28 mouse cellular contexts compared by ENCODE assay signal in genomic region chr13:114530171-114530774, GRCm38 (mm10).
DNase-seq lines count a peak whose midpoint lies in the region; ATAC-seq and TF ChIP-seq lines count a peak whose summit lies in the region.
"Had no signal": no experiment of that assay in that cellular context is flagged by ENCODE, and none has a peak within 500 bp of the region (broad histone marks: within the 10 kb centered on the region; RNA-seq: fewer than 3 reads in every experiment).

No protein-coding gene starts in this region.

- peaks cover 5% of the 10 kb centered on the region; the same call in 1 of the 2 replicates for H3K4me1 ChIP-seq in midbrain, embryonic 14.5 days (ENCODE audit: control insufficient read depth, insufficient read depth, low read length)
- H3K4me1 ChIP-seq in midbrain, postnatal 0 days (ENCODE audit: insufficient read depth, low read length), result no peaks in the 10 kb centered on the region
- peaks cover 12% of the 10 kb centered on the region; the same call in 1 of the 2 replicates for H3K4me1 ChIP-seq in forebrain, embryonic 15.5 days
- H3K4me1 ChIP-seq: hindbrain, embryonic 15.5 days had no signal

- peak overlapping the region; percentile 23; the same call in 1 of the 2 replicates for H3K4me2 ChIP-seq in midbrain, embryonic 14.5 days (ENCODE audit: low read length)
- peak overlapping the region; percentile 30; the same call in 1 of the 2 replicates for H3K4me2 ChIP-seq in midbrain, postnatal 0 days (ENCODE audit: low read depth, low read length, poor library complexity, severe bottlenecking)
- H3K4me2 ChIP-seq in forebrain, embryonic 15.5 days (replicated peaks), result no peak overlapping the region
- H3K4me2 ChIP-seq: embryonic facial prominence, embryonic 13.5 days; forebrain, embryonic 12.5 days; heart, embryonic 11.5 days; hindbrain, embryonic 12.5 days; hindbrain, embryonic 15.5 days had no signal

- no peak overlapping the region for H3K4me3 ChIP-seq in midbrain, embryonic 14.5 days (replicated peaks; ENCODE audit: low read depth, low read length)
- H3K4me3 ChIP-seq in midbrain, postnatal 0 days (ENCODE audit: low read depth, low read length), result peak overlapping the region; percentile 22; the same call in 1 of the 2 replicates
- H3K4me3 ChIP-seq in forebrain, embryonic 15.5 days, result no peak overlapping the region
- H3K4me3 ChIP-seq: embryonic facial prominence, embryonic 10.5 days; embryonic facial prominence, embryonic 13.5 days; erythroblast, embryonic 14.5 days; forebrain, embryonic 12.5 days; gastrocnemius, adult 2 months; hindbrain, embryonic 12.5 days; hindbrain, embryonic 15.5 days had no signal

- peak; percentile 1 for DNase-seq in retina, embryonic 14.5 days (ENCODE audit: low spot score)
- no peak for DNase-seq in retina, postnatal 1 day
- DNase-seq in midbrain, embryonic 14.5 days, result peak; percentile 59
- no peak for DNase-seq in midbrain, postnatal 0 days (ENCODE audit: low spot score)
- no peak for DNase-seq in gastrocnemius, adult 18-20 months (ENCODE audit: low spot score)
- DNase-seq: adrenal gland, postnatal 10 days; adrenal gland, postnatal 36 days; B cell, adult 2 months; cerebellum, adult 11 months; cerebellum, adult 8-10 months; cerebellum, postnatal 10 days; cerebellum, postnatal 36 days; embryo, embryonic 11 days; gastrocnemius, adult 2 months; gastrocnemius, postnatal 14 days; heart, adult 11 months had no signal

- WGBS in midbrain, embryonic 14.5 days, result 36% methylated on average over 11 of the region's 11 CpGs
- WGBS in midbrain, postnatal 0 days, result 42% methylated on average over 11 of the region's 11 CpGs
- WGBS in forebrain, embryonic 15.5 days, result 67% methylated on average over 11 of the region's 11 CpGs

- no peaks in the 10 kb centered on the region for H3K9me3 ChIP-seq in midbrain, embryonic 14.5 days (ENCODE audit: control insufficient read depth, low read length)
- H3K9me3 ChIP-seq in midbrain, postnatal 0 days (ENCODE audit: low read length), result no peaks in the 10 kb centered on the region
- H3K9me3 ChIP-seq in forebrain, embryonic 15.5 days, result no peaks in the 10 kb centered on the region
- H3K9me3 ChIP-seq: embryonic facial prominence, embryonic 10.5 days; embryonic facial prominence, embryonic 13.5 days; forebrain, embryonic 12.5 days; G1E; hindbrain, embryonic 12.5 days; hindbrain, embryonic 15.5 days had no signal

- ATAC-seq in midbrain, embryonic 14.5 days (ENCODE audit: low FRiP score, low TSS enrichment), result no peak
- ATAC-seq in midbrain, postnatal 0 days (ENCODE audit: low FRiP score), result no peak
- no peak for ATAC-seq in forebrain, embryonic 15.5 days (replicated peaks)
- ATAC-seq: forebrain, embryonic 16.5 days; Patski had no signal

- no peaks in the 10 kb centered on the region for H3K27me3 ChIP-seq in midbrain, embryonic 14.5 days (ENCODE audit: control insufficient read depth, insufficient read depth, low read length)
- H3K27me3 ChIP-seq in midbrain, postnatal 0 days (ENCODE audit: insufficient read depth, low read length), result no peaks in the 10 kb centered on the region
- H3K27me3 ChIP-seq in forebrain, embryonic 15.5 days, result no peaks in the 10 kb centered on the region
- H3K27me3 ChIP-seq: CH12.LX; embryonic facial prominence, embryonic 13.5 days; forebrain, embryonic 12.5 days; hindbrain, embryonic 15.5 days; Patski had no signal

- no peaks in the 10 kb centered on the region for H3K36me3 ChIP-seq in midbrain, embryonic 14.5 days (ENCODE audit: control insufficient read depth, insufficient read depth, low read length)
- no peaks in the 10 kb centered on the region for H3K36me3 ChIP-seq in midbrain, postnatal 0 days (ENCODE audit: insufficient read depth, low read length)
- H3K36me3 ChIP-seq in forebrain, embryonic 15.5 days, result no peaks in the 10 kb centered on the region
- H3K36me3 ChIP-seq: embryonic facial prominence, embryonic 10.5 days; embryonic facial prominence, embryonic 13.5 days; forebrain, embryonic 12.5 days; G1E; hindbrain, embryonic 12.5 days; hindbrain, embryonic 15.5 days had no signal

- no peak overlapping the region for H3K27ac ChIP-seq in midbrain, embryonic 14.5 days (replicated peaks; ENCODE audit: low read depth, low read length)
- H3K27ac ChIP-seq in midbrain, postnatal 0 days (ENCODE audit: low read depth, low read length), result no peak overlapping the region
- H3K27ac ChIP-seq in forebrain, embryonic 15.5 days (replicated peaks), result no peak overlapping the region
- H3K27ac ChIP-seq: embryonic facial prominence, embryonic 10.5 days; embryonic facial prominence, embryonic 13.5 days; forebrain, embryonic 12.5 days; gastrocnemius, adult 2 months; hindbrain, embryonic 12.5 days; hindbrain, embryonic 15.5 days had no signal

- TF ChIP-seq CTCF in midbrain, postnatal 0 days (IDR thresholded peaks at IDR 0.05), result no peak

- H3K9ac ChIP-seq in midbrain, embryonic 14.5 days (replicated peaks; ENCODE audit: low read length), result no peak overlapping the region
- no peak overlapping the region for H3K9ac ChIP-seq in midbrain, postnatal 0 days (replicated peaks; ENCODE audit: low read length, poor library complexity, severe bottlenecking)
- no peak overlapping the region for H3K9ac ChIP-seq in forebrain, embryonic 15.5 days (replicated peaks)
- H3K9ac ChIP-seq: embryonic facial prominence, embryonic 13.5 days; forebrain, embryonic 12.5 days; hindbrain, embryonic 12.5 days; hindbrain, embryonic 15.5 days had no signal

Comparison
In these comparisons a context has a peak if more than half of its experiments do, and no peak if none do; other contexts are left out.
1. DNase-seq: peak in retina, embryonic 14.5 days (single experiment) and midbrain, embryonic 14.5 days (single experiment); none in retina, postnatal 1 day (single experiment), midbrain, postnatal 0 days (single experiment) and gastrocnemius, adult 18-20 months (single experiment).